Mouse (Mus musculus) heart, adult 2 months (tissue): ENCODE results near the gene Pcgf3.

Experiments
- CTCF ChIP-seq: fragments of 200-600 bp; IDR thresholded peaks from 2 replicates; pipeline ENCODE4 v1.8.1; 2022; ENCODE audit warnings: antibody characterized with exemption, mild to moderate bottlenecking, moderate library complexity
- EP300 ChIP-seq: fragments of 200-500 bp; IDR thresholded peaks from 2 replicates; pipeline ENCODE4 v1.6.1; 2011; ENCODE audit warnings: low read depth, low read length, control low read depth; ENCODE audit not compliant: insufficient read depth
- POLR2A ChIP-seq: fragments of 200-500 bp; IDR thresholded peaks from 2 replicates; pipeline ENCODE4 v1.6.1; 2011; ENCODE audit warnings: mild to moderate bottlenecking, low read depth, low read length, control low read depth; ENCODE audit not compliant: insufficient read depth

- TF ChIP-seq CTCF (no peak), EP300 (no peak), POLR2A (no peak)
These were observed 24.9 kb upstream of the Pcgf3 start for GRCm38 (mm10) chr5:108436101-108436500.
